Mouse (Mus musculus): ENCODE data around the gene Gm20431.

GRCm38 (mm10) chr2:167700018-167700417 lies 38.7 kb upstream of the Gm20431 start:
- TF ChIP-seq CTCF (IDR thresholded peaks at IDR 0.05) (no peak), EP300 (IDR thresholded peaks at IDR 0.05) (no peak)
